Mouse (Mus musculus): ENCODE measurements around the gene Hsf2bp. TPM values are rescaled to one million over a fixed set of nuclear protein-coding genes. Genes with fewer than 3 reads are reported as not detected.

Hsf2bp gene
- polyA plus RNA-seq, 1 experiment: 0.36 TPM

DNA sequence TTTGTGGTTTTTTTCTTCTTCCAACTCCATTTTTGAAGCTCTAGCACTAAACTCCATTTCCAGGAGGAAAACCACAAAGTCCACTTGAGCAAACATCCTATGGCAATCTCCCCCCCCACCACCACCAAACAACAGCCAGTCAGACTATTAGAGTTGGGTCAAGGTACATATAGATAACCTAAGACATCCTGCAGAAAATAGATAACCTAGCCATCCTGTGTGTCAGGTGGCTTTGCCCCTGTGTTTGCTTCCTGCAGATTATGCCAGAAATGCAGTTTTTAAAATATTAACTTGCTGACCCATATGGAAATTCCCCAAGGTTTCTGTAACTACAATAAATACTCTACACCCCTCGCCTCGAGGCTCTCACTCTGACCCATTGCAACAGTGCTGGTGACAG lies 40.4 kb downstream of the Hsf2bp start:
- Histone ChIP-seq H3K27me3 (ENCODE audit: control insufficient read depth, insufficient read depth, low read length) (no peaks in the 10 kb centered on the region), H3K27ac (ENCODE audit: insufficient read depth, low read length) (no peak overlapping the region), H3K4me3 (replicated peaks; ENCODE audit: insufficient read depth, low read depth, low read length) (no peak overlapping the region), H3K4me1 (ENCODE audit: control insufficient read depth, insufficient read depth, low read length) (no peaks in the 10 kb centered on the region)
- 86% methylated on average over 2 of the region's 2 CpGs for whole genome bisulfite sequencing
- DNase-seq: no peak
- no peak for TF ChIP-seq CTCF (IDR thresholded peaks at IDR 0.05; ENCODE audit: borderline replicate concordance, insufficient read depth, low read depth, low read length)
- TF ChIP-seq POLR2A (IDR thresholded peaks at IDR 0.05; ENCODE audit: borderline replicate concordance, insufficient read depth, low read length): no peak

DNA sequence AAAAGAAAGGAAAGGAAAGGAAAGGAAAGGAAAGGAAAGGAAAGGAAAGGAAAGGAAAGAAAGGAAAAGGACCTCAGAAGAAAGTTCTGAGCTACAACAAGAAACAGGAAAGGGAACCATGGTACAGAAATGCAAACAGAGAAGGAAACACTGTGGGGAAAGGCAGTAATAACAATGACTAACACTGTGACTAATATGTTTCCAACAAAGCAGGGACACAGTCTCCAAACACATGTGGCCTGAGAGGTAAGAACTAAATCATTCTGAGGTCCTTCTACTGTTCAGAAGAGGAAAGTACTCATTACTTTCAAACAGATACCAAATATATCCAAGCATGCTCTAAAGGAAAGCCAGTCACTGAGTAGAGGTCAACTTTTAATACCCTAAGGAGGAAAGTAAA lies 42.0 kb downstream of the Hsf2bp start:
- no peaks in the 10 kb centered on the region for H3K27me3 ChIP-seq (ENCODE audit: control insufficient read depth, insufficient read depth, low read length)
- no peak for TF ChIP-seq CTCF (IDR thresholded peaks at IDR 0.05; ENCODE audit: borderline replicate concordance, insufficient read depth, low read depth, low read length)
- TF ChIP-seq POLR2A (IDR thresholded peaks at IDR 0.05; ENCODE audit: borderline replicate concordance, insufficient read depth, low read length): no peak
- no peak overlapping the region for H3K27ac ChIP-seq (ENCODE audit: insufficient read depth, low read length)
- no peaks in the 10 kb centered on the region for H3K4me1 ChIP-seq (ENCODE audit: control insufficient read depth, insufficient read depth, low read length)
- H3K4me3 ChIP-seq (replicated peaks; ENCODE audit: insufficient read depth, low read depth, low read length): no peak overlapping the region
- DNase-seq: no peak

DNA sequence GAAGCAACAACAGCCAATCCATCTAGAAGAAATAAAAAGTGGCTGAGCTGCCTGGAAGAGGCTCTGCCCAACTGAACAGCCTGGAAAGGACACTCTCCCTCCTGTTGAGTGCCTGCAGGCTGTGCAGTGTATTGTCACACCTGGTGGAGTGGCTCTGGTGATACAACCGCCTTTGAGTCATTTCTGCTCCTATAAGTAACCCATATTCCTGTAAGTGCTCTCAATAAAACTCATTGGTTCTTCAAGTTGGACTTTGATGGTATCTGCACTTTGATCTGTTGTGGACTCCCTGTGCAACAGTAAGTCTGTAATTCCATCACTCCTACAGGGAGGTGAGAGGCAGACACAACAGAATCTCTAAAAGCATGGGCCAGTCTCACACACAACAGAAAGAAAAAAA lies 42.8 kb downstream of the Hsf2bp start:
- Histone ChIP-seq H3K4me3 (replicated peaks; ENCODE audit: insufficient read depth, low read depth, low read length) (no peak overlapping the region), H3K4me1 (ENCODE audit: control insufficient read depth, insufficient read depth, low read length) (no peaks in the 10 kb centered on the region), H3K27me3 (ENCODE audit: control insufficient read depth, insufficient read depth, low read length) (no peaks in the 10 kb centered on the region), H3K27ac (ENCODE audit: insufficient read depth, low read length) (no peak overlapping the region)
- DNase-seq: no peak
- no peak for TF ChIP-seq CTCF (IDR thresholded peaks at IDR 0.05; ENCODE audit: borderline replicate concordance, insufficient read depth, low read depth, low read length)
- no peak for TF ChIP-seq POLR2A (IDR thresholded peaks at IDR 0.05; ENCODE audit: borderline replicate concordance, insufficient read depth, low read length)
- 87% methylated on average over 1 of the region's 1 CpGs for WGBS

- WGBS: 45% methylated on average over 2 of the region's 2 CpGs
- TF ChIP-seq CTCF (IDR thresholded peaks at IDR 0.05; ENCODE audit: borderline replicate concordance, insufficient read depth, low read depth, low read length) (no peak), POLR2A (IDR thresholded peaks at IDR 0.05; ENCODE audit: borderline replicate concordance, insufficient read depth, low read length) (no peak)
- no peak overlapping the region for H3K27ac ChIP-seq (ENCODE audit: insufficient read depth, low read length)
- H3K4me1 ChIP-seq (ENCODE audit: control insufficient read depth, insufficient read depth, low read length): no peaks in the 10 kb centered on the region
- no peak for DNase-seq
- H3K27me3 ChIP-seq (ENCODE audit: control insufficient read depth, insufficient read depth, low read length): no peaks in the 10 kb centered on the region
- no peak overlapping the region for H3K4me3 ChIP-seq (replicated peaks; ENCODE audit: insufficient read depth, low read depth, low read length)
Observed at GRCm38 (mm10) chr17:31992004-31992403, 44.1 kb downstream of the Hsf2bp start.

DNA sequence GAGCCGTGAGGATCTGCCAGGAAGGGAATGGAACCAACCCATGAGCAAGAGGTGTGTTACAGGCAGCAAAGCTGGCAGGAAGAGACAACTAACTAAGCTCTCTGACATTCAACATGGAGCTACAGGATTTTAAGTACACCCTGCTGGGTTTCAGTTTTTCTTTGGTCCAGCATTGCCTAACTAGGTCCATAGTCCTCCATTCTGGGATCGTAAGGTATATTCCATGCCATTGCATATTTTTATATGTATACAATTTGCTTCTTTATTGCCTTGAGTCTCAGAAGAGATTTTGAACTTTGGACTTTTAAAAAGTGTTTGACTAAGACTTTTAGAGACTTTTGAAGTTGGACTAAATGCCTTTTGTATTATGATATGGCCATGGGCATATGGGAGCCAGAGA lies 47.1 kb downstream of the Hsf2bp start:
- no peak for DNase-seq
- WGBS: 95% methylated on average over 2 of the region's 2 CpGs
- Histone ChIP-seq H3K4me1 (ENCODE audit: control insufficient read depth, insufficient read depth, low read length) (no peaks in the 10 kb centered on the region), H3K4me3 (replicated peaks; ENCODE audit: insufficient read depth, low read depth, low read length) (no peak overlapping the region), H3K27ac (ENCODE audit: insufficient read depth, low read length) (no peak overlapping the region), H3K27me3 (ENCODE audit: control insufficient read depth, insufficient read depth, low read length) (no peaks in the 10 kb centered on the region)
- TF ChIP-seq POLR2A (IDR thresholded peaks at IDR 0.05; ENCODE audit: borderline replicate concordance, insufficient read depth, low read length) (no peak), CTCF (IDR thresholded peaks at IDR 0.05; ENCODE audit: borderline replicate concordance, insufficient read depth, low read depth, low read length) (no peak)

GRCm38 (mm10) chr17:31986915-31987314 lies 49.2 kb downstream of the Hsf2bp start:
- TF ChIP-seq CTCF (IDR thresholded peaks at IDR 0.05; ENCODE audit: borderline replicate concordance, insufficient read depth, low read depth, low read length): no peak
- TF ChIP-seq POLR2A (IDR thresholded peaks at IDR 0.05; ENCODE audit: borderline replicate concordance, insufficient read depth, low read length): no peak
- H3K27ac ChIP-seq (ENCODE audit: insufficient read depth, low read length): no peak overlapping the region
- no peak for DNase-seq
- H3K4me1 ChIP-seq (ENCODE audit: control insufficient read depth, insufficient read depth, low read length): no peaks in the 10 kb centered on the region
- H3K4me3 ChIP-seq (replicated peaks; ENCODE audit: insufficient read depth, low read depth, low read length): no peak overlapping the region
- no peaks in the 10 kb centered on the region for H3K27me3 ChIP-seq (ENCODE audit: control insufficient read depth, insufficient read depth, low read length)
- 91% methylated on average over 1 of the region's 1 CpGs for WGBS

DNA sequence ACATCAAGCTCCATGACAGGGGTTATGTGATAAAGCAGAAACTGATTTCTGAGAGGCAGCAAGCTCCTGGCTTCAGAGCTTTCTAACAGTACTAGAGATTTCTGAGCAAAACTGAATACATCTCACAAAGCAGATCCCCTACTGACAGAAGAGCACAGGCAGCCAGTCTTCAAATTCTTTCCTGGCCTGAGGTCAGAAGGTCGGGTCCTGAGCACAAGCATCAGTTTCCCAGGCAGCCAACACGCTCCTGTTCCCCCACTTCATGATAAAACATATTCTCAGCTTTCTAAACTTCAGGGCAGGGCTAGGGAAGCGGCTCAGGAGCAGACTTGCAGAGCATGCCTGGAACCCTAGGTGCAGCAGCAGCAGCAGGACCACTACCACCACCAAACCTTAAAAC lies 52.7 kb downstream of the Hsf2bp start:
- DNase-seq: no peak
- TF ChIP-seq CTCF (IDR thresholded peaks at IDR 0.05; ENCODE audit: borderline replicate concordance, insufficient read depth, low read depth, low read length): no peak
- no peak for TF ChIP-seq POLR2A (IDR thresholded peaks at IDR 0.05; ENCODE audit: borderline replicate concordance, insufficient read depth, low read length)
- H3K4me1 ChIP-seq (ENCODE audit: control insufficient read depth, insufficient read depth, low read length): no peaks in the 10 kb centered on the region
- H3K27ac ChIP-seq (ENCODE audit: insufficient read depth, low read length): no peak overlapping the region
- H3K4me3 ChIP-seq (replicated peaks; ENCODE audit: insufficient read depth, low read depth, low read length): no peak overlapping the region
- 43% methylated on average over 3 of the region's 3 CpGs for WGBS
- H3K27me3 ChIP-seq (ENCODE audit: control insufficient read depth, insufficient read depth, low read length): no peaks in the 10 kb centered on the region; the same call in 1 of the 2 replicates

DNA sequence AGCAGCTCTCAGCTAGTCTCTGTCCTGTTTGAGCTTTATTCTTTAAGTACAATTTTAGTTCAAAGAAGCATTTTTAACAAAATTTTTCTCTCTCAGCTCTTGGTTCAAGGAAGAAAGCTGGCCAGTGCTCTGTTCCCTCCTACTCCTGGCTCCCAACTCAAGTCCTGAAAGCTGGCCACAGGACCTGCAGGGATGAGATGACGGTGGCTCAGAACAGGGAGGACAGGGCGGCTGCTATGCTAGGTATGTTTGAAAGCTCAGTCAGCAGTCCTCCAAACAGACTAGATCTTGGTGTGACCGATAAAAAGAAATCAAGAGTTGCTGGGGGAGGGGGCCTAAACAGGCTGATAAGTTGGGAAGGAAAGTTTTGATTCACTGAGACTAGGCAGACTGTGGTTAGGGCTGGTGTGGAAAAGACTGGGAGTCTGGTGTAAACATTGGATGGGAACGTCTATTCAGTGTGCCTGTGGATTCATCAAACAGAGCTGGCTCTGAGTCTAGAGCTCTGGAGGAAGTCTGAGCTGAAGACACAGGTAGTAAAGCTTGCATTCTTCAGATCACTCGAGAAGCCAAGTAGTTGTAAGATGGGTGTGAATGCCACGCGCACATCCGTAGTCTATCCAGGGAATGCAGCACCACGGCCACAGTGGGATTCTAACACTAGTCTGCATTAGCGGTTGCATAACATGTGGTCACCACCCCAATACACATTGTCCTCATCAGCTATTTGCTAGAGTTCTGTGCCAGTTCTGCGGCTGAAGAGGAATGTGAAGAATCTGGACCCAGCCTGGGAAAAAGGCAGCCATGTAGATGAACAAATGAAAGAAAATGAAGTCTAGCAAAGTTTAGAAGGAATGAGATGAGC lies 53.6 kb downstream of the Hsf2bp start:
- no peak overlapping the region for H3K4me3 ChIP-seq (replicated peaks; ENCODE audit: insufficient read depth, low read depth, low read length)
- no peak overlapping the region for H3K27ac ChIP-seq (ENCODE audit: insufficient read depth, low read length)
- DNase-seq: no peak
- no peaks in the 10 kb centered on the region; the same call in 1 of the 2 replicates for H3K27me3 ChIP-seq (ENCODE audit: control insufficient read depth, insufficient read depth, low read length)
- TF ChIP-seq CTCF (IDR thresholded peaks at IDR 0.05; ENCODE audit: borderline replicate concordance, insufficient read depth, low read depth, low read length) (no peak), POLR2A (IDR thresholded peaks at IDR 0.05; ENCODE audit: borderline replicate concordance, insufficient read depth, low read length) (no peak)
- 78% methylated on average over 11 of the region's 11 CpGs for WGBS
- no peaks in the 10 kb centered on the region for H3K4me1 ChIP-seq (ENCODE audit: control insufficient read depth, insufficient read depth, low read length)
